Mouse (Mus musculus) hindlimb bud, embryonic 11.5 days (tissue): ENCODE measurements around the gene Sestd1.

ENCODE experiments used
- DNase-seq: peaks from one replicate; pipeline ENCODE4 v3.0.0-alpha.2; 2012; ENCODE audit warnings: low read depth, low spot score; ENCODE audit errors: extremely low spot score

Sestd1 gene

GRCm38 (mm10) chr2:77280512-77281409 lies at the start of gene Sestd1:
Gene Sestd1 (minus strand): TSS chr2:77280592.
- peak; percentile 35 for DNase-seq

- DNase-seq = no peak
Measured at GRCm38 (mm10) chr2:77327246-77327645, 46.9 kb upstream of the Sestd1 start.

- peak; percentile 30 for DNase-seq
Measured at GRCm38 (mm10) chr2:77323739-77324138, 43.3 kb upstream of the Sestd1 start.

GRCm38 (mm10) chr2:77323156-77323555 lies 42.8 kb upstream of the Sestd1 start:
- no peak for DNase-seq

GRCm38 (mm10) chr2:77319196-77319595 lies 38.8 kb upstream of the Sestd1 start:
- DNase-seq = no peak

GRCm38 (mm10) chr2:77316961-77317360 lies 36.6 kb upstream of the Sestd1 start:
- no peak for DNase-seq

- DNase-seq = no peak
Measured at GRCm38 (mm10) chr2:77313846-77314245, 33.5 kb upstream of the Sestd1 start.

- no peak for DNase-seq
Measured at GRCm38 (mm10) chr2:77312616-77313015, 32.2 kb upstream of the Sestd1 start.

- DNase-seq = no peak
Measured at GRCm38 (mm10) chr2:77309313-77309712, 28.9 kb upstream of the Sestd1 start.

- no peak for DNase-seq
Measured at GRCm38 (mm10) chr2:77304494-77304893, 24.1 kb upstream of the Sestd1 start.

- no peak for DNase-seq
Measured at GRCm38 (mm10) chr2:77303716-77304115, 23.3 kb upstream of the Sestd1 start.

GRCm38 (mm10) chr2:77302655-77303348 lies 22.4 kb upstream of the Sestd1 start:
- DNase-seq = no peak

GRCm38 (mm10) chr2:77301687-77302389 lies 21.4 kb upstream of the Sestd1 start:
- DNase-seq = no peak

GRCm38 (mm10) chr2:77289701-77290100 lies 9.3 kb upstream of the Sestd1 start:
- no peak for DNase-seq

GRCm38 (mm10) chr2:77286755-77287154 lies 6.4 kb upstream of the Sestd1 start:
- no peak for DNase-seq

- no peak for DNase-seq
Measured at GRCm38 (mm10) chr2:77284281-77284899, 4.0 kb upstream of the Sestd1 start.

GRCm38 (mm10) chr2:77279861-77280511 lies 406 bp downstream of the Sestd1 start:
- DNase-seq = no peak

- DNase-seq = no peak
Measured at GRCm38 (mm10) chr2:77277272-77277671, 3.1 kb downstream of the Sestd1 start.

GRCm38 (mm10) chr2:77275851-77276250 lies 4.5 kb downstream of the Sestd1 start:
- DNase-seq = no peak

- DNase-seq = no peak
Measured at GRCm38 (mm10) chr2:77274976-77275641, 5.3 kb downstream of the Sestd1 start.
